Mouse (Mus musculus) midbrain, postnatal 0 days (tissue): ENCODE results near the gene Palld. TPM values are rescaled to one million over a fixed set of nuclear protein-coding genes. Genes with fewer than 3 reads are reported as not detected.

Source experiments
- ATAC-seq: fragments of 200-750 bp; cut with Nextera tagmentation; 2 replicates; pipeline ENCODE4 v1.8.0; 2017; ENCODE audit warnings: moderate number of reproducible peaks, mild to moderate bottlenecking, moderate TSS enrichment, moderate library complexity; ENCODE audit not compliant: low FRiP score
- DNase-seq: peaks from one replicate; pipeline ENCODE4 v3.0.0-alpha.2; 2015; ENCODE audit warnings: low spot score
- H3K27ac ChIP-seq: fragments of 300-500 bp; sonication (generic); 2 replicates; pipeline ENCODE4 v1.5.1; 2014; ENCODE audit warnings: low read depth, mild to moderate bottlenecking, low read length, mixed read lengths
- H3K27me3 ChIP-seq: fragments of 300-500 bp; sonication (generic); 2 replicates; pipeline ENCODE4 v1.6.1; 2014; ENCODE audit warnings: low read length, control low read depth, mixed read lengths; ENCODE audit not compliant: insufficient read depth
- H3K36me3 ChIP-seq: fragments of 300-500 bp; sonication (generic); 2 replicates; pipeline ENCODE4 v1.6.1; 2014; ENCODE audit warnings: low read length, control low read depth, mixed read lengths; ENCODE audit not compliant: insufficient read depth
- H3K4me1 ChIP-seq: fragments of 300-500 bp; sonication (generic); 2 replicates; pipeline ENCODE4 v1.6.1; 2014; ENCODE audit warnings: mild to moderate bottlenecking, control low read depth, antibody characterized with exemption, low read length, mixed read lengths; ENCODE audit not compliant: insufficient read depth
- H3K4me2 ChIP-seq: fragments of 300-500 bp; sonication (generic); 2 replicates; pipeline ENCODE4 v1.6.1; 2014; ENCODE audit warnings: low read depth, mild to moderate bottlenecking, low read length, mixed read lengths; ENCODE audit not compliant: poor library complexity, severe bottlenecking
- H3K4me3 ChIP-seq: fragments of 300-500 bp; sonication (generic); 2 replicates; pipeline ENCODE4 v1.5.1; 2014; ENCODE audit warnings: low read depth, mild to moderate bottlenecking, low read length, moderate library complexity
- H3K9ac ChIP-seq: fragments of 300-500 bp; sonication (generic); replicated peaks from 2 replicates; pipeline ENCODE4 v1.6.1; 2014; ENCODE audit warnings: mild to moderate bottlenecking, low read length, moderate library complexity, mixed read lengths; ENCODE audit not compliant: poor library complexity, severe bottlenecking
- H3K9me3 ChIP-seq: fragments of 300-500 bp; sonication (generic); 2 replicates; pipeline ENCODE4 v1.6.1; 2016; ENCODE audit warnings: low read length, control low read depth
- CTCF ChIP-seq: IDR thresholded peaks from 2 replicates; pipeline ENCODE4 v1.5.1; 2016; ENCODE audit warnings: antibody characterized with exemption, mild to moderate bottlenecking
- WGBS: fragments of 180-500 bp; shearing (Covaris S2); extraction: QIAGEN DNeasy Blood & Tissue Kit; methylation state at CpG from one replicate; pipeline ENCODE4 v1.1.7; 2014; 5-methylcytosine and 5-hydroxymethylcytosine counted together
- polyA plus RNA-seq: library from polyadenylated mRNA; unstranded; fragments of >200 nt; fragmentation: Nextera tagmentation; extraction: Ambion mirVana; gene quantifications from 2 replicates; pipeline ENCODE4 v1.2.1, GENCODE M21; 2015
- total RNA-seq: library from RNA; depleted of rRNA; stranded (reverse); fragments of >200 nt; gene quantifications from 2 replicates; pipeline ENCODE4 v1.2.3, GENCODE M21; 2014

Palld gene
- total and polyA plus RNA-seq, 2 experiments from 2014 or later, result 3.9 to 10.8 TPM

GRCm38 (mm10) chr8:61920389-61920788 is 17.9 kb upstream of the Palld start:
- Histone ChIP-seq H3K27ac (no peak overlapping the region), H3K27me3 (no peaks in the 10 kb centered on the region), H3K4me2 (no peak overlapping the region), H3K4me3 (no peak overlapping the region), H3K9ac (no peak overlapping the region), H3K9me3 (no peaks in the 10 kb centered on the region), H3K36me3 (no peaks in the 10 kb centered on the region), H3K4me1 (no peaks in the 10 kb centered on the region)
- ATAC-seq (no peak), DNase-seq (no peak)
- 86% methylated on average over 7 of the region's 7 CpGs for WGBS
- TF ChIP-seq CTCF, result no peak

- Histone ChIP-seq H3K4me2 (no peak overlapping the region), H3K4me3 (no peak overlapping the region), H3K27me3 (no peaks in the 10 kb centered on the region), H3K9ac (no peak overlapping the region), H3K27ac (no peak overlapping the region), H3K4me1 (no peaks in the 10 kb centered on the region), H3K36me3 (no peaks in the 10 kb centered on the region), H3K9me3 (no peaks in the 10 kb centered on the region)
- 89% methylated on average over 2 of the region's 2 CpGs for WGBS
- DNase-seq, result no peak
- TF ChIP-seq CTCF, result no peak
- ATAC-seq, result no peak
Observed at GRCm38 (mm10) chr8:61919145-61919788, 16.8 kb upstream of the Palld start.

- H3K27me3 ChIP-seq, result no peaks in the 10 kb centered on the region
- ATAC-seq (no peak), DNase-seq (no peak)
- no peak overlapping the region for H3K4me2 ChIP-seq
- no peak for TF ChIP-seq CTCF
- 73% methylated on average over 4 of the region's 4 CpGs for WGBS
- H3K4me1 ChIP-seq, result no peaks in the 10 kb centered on the region
- H3K36me3 ChIP-seq, result no peaks in the 10 kb centered on the region
- H3K9me3 ChIP-seq, result no peaks in the 10 kb centered on the region
- H3K4me3 ChIP-seq, result no peak overlapping the region
- no peak overlapping the region for H3K27ac ChIP-seq
- H3K9ac ChIP-seq, result no peak overlapping the region
Observed at GRCm38 (mm10) chr8:61917287-61917686, 14.8 kb upstream of the Palld start.

- Histone ChIP-seq H3K4me3 (no peak overlapping the region), H3K9me3 (no peaks in the 10 kb centered on the region), H3K27me3 (no peaks in the 10 kb centered on the region), H3K36me3 (no peaks in the 10 kb centered on the region), H3K4me1 (no peaks in the 10 kb centered on the region), H3K4me2 (no peak overlapping the region), H3K27ac (no peak overlapping the region), H3K9ac (no peak overlapping the region)
- DNase-seq (no peak), ATAC-seq (no peak)
- 87% methylated on average over 9 of the region's 9 CpGs for WGBS
- TF ChIP-seq CTCF, result no peak
Observed at GRCm38 (mm10) chr8:61913957-61914356, 11.5 kb upstream of the Palld start.

DNA sequence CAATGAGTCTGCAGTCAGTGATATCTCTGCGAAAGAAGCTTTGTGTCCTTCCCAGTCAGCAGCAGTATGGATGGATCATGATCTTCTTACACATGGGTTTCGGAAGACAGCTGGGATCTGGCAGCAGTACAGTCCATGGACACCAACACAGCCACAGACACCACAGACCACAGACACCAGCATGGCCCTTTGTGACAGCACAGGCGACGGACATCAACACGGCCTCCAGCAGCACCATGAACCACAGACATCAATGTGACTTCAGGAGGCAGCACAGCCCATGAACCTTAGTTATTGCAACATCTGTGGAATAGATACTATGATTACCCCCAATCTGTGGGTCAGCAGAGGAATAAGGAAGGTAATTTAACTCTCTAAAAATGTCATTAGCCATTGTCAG is 10.3 kb upstream of the Palld start:
- ATAC-seq (no peak), DNase-seq (no peak)
- no peak overlapping the region for H3K9ac ChIP-seq
- H3K36me3 ChIP-seq, result no peaks in the 10 kb centered on the region
- no peaks in the 10 kb centered on the region for H3K9me3 ChIP-seq
- no peak overlapping the region for H3K4me2 ChIP-seq
- WGBS, result 92% methylated on average over 5 of the region's 5 CpGs
- no peak overlapping the region for H3K27ac ChIP-seq
- no peak for TF ChIP-seq CTCF
- H3K27me3 ChIP-seq, result no peaks in the 10 kb centered on the region
- H3K4me1 ChIP-seq, result no peaks in the 10 kb centered on the region
- H3K4me3 ChIP-seq, result no peak overlapping the region

- H3K9me3 ChIP-seq, result no peaks in the 10 kb centered on the region
- no peak overlapping the region for H3K9ac ChIP-seq
- DNase-seq (no peak), ATAC-seq (no peak)
- no peaks in the 10 kb centered on the region for H3K36me3 ChIP-seq
- TF ChIP-seq CTCF, result no peak
- no peaks in the 10 kb centered on the region for H3K27me3 ChIP-seq
- 84% methylated on average over 3 of the region's 3 CpGs for WGBS
- H3K4me3 ChIP-seq, result no peak overlapping the region
- H3K4me1 ChIP-seq, result no peaks in the 10 kb centered on the region
- H3K27ac ChIP-seq, result no peak overlapping the region
- no peak overlapping the region for H3K4me2 ChIP-seq
Observed at GRCm38 (mm10) chr8:61909313-61909712, 6.8 kb upstream of the Palld start.
